Mouse (Mus musculus): Measurements from ENCODE around the gene Ephb2. TPM values are rescaled to one million over a fixed set of nuclear protein-coding genes. Genes with fewer than 3 reads are reported as not detected.

Gene Ephb2
- polyA plus RNA-seq, 1 experiment from 2014 or later, result 2.3 TPM

GRCm38 (mm10) chr4:136722361-136723082 lies 113.3 kb downstream of the Ephb2 start:
- Histone ChIP-seq H3K27me3 (ENCODE audit: control insufficient read depth, insufficient read depth, low read length) (no peaks in the 10 kb centered on the region), H3K36me3 (ENCODE audit: control insufficient read depth, insufficient read depth, low read length) (no peaks in the 10 kb centered on the region), H3K4me3 (ENCODE audit: low read depth, low read length) (no peak overlapping the region), H3K9me3 (ENCODE audit: control insufficient read depth, low read length) (no peaks in the 10 kb centered on the region), H3K4me2 (replicated peaks; ENCODE audit: low read depth) (no peak overlapping the region), H3K27ac (replicated peaks) (no peak overlapping the region), H3K9ac (ENCODE audit: low read length) (no peak overlapping the region), H3K4me1 (replicated peaks; ENCODE audit: control insufficient read depth, insufficient read depth) (no peaks in the 10 kb centered on the region)
- DNase-seq (ENCODE audit: low spot score) (no peak), ATAC-seq (ENCODE audit: low FRiP score, low TSS enrichment) (no peak)
- WGBS, result 59% methylated on average over 17 of the region's 17 CpGs
- no peak for TF ChIP-seq EP300 (optimal IDR thresholded peaks at IDR 0.05)
- no peak for TF ChIP-seq CTCF (IDR thresholded peaks at IDR 0.05; ENCODE audit: low read depth)

- Histone ChIP-seq H3K27me3 (ENCODE audit: control insufficient read depth, insufficient read depth, low read length) (no peaks in the 10 kb centered on the region), H3K4me1 (replicated peaks; ENCODE audit: control insufficient read depth, insufficient read depth) (no peaks in the 10 kb centered on the region), H3K36me3 (ENCODE audit: control insufficient read depth, insufficient read depth, low read length) (no peaks in the 10 kb centered on the region), H3K27ac (replicated peaks) (no peak overlapping the region), H3K4me2 (replicated peaks; ENCODE audit: low read depth) (no peak overlapping the region), H3K9ac (ENCODE audit: low read length) (no peak overlapping the region), H3K4me3 (ENCODE audit: low read depth, low read length) (no peak overlapping the region), H3K9me3 (ENCODE audit: control insufficient read depth, low read length) (no peaks in the 10 kb centered on the region)
- 51% methylated on average over 3 of the region's 3 CpGs for WGBS
- TF ChIP-seq CTCF (IDR thresholded peaks at IDR 0.05; ENCODE audit: low read depth) (no peak), EP300 (optimal IDR thresholded peaks at IDR 0.05) (no peak)
- ATAC-seq (ENCODE audit: low FRiP score, low TSS enrichment), result no peak
- DNase-seq (ENCODE audit: low spot score), result no peak
Observed at GRCm38 (mm10) chr4:136721937-136722336, 113.9 kb downstream of the Ephb2 start.

GRCm38 (mm10) chr4:136720025-136720424 lies 115.8 kb downstream of the Ephb2 start:
- Histone ChIP-seq H3K27ac (replicated peaks) (no peak overlapping the region), H3K4me2 (replicated peaks; ENCODE audit: low read depth) (no peak overlapping the region), H3K4me3 (ENCODE audit: low read depth, low read length) (no peak overlapping the region), H3K36me3 (ENCODE audit: control insufficient read depth, insufficient read depth, low read length) (no peaks in the 10 kb centered on the region), H3K27me3 (ENCODE audit: control insufficient read depth, insufficient read depth, low read length) (no peaks in the 10 kb centered on the region), H3K9ac (ENCODE audit: low read length) (no peak overlapping the region), H3K9me3 (ENCODE audit: control insufficient read depth, low read length) (no peaks in the 10 kb centered on the region), H3K4me1 (replicated peaks; ENCODE audit: control insufficient read depth, insufficient read depth) (no peaks in the 10 kb centered on the region)
- ATAC-seq (ENCODE audit: low FRiP score, low TSS enrichment), result peak; percentile 43; the same call in 1 of the 2 replicates
- DNase-seq (ENCODE audit: low spot score), result peak; percentile 57
- WGBS, result 71% methylated on average over 9 of the region's 9 CpGs
- TF ChIP-seq EP300 (optimal IDR thresholded peaks at IDR 0.05) (no peak), CTCF (IDR thresholded peaks at IDR 0.05; ENCODE audit: low read depth) (no peak)

GRCm38 (mm10) chr4:136718193-136718986 lies 117.4 kb downstream of the Ephb2 start:
- ATAC-seq (ENCODE audit: low FRiP score, low TSS enrichment), result no peak

GRCm38 (mm10) chr4:136716561-136716972 lies 119.2 kb downstream of the Ephb2 start:
- Histone ChIP-seq H3K4me2 (replicated peaks; ENCODE audit: low read depth) (no peak overlapping the region), H3K36me3 (ENCODE audit: control insufficient read depth, insufficient read depth, low read length) (no peaks in the 10 kb centered on the region), H3K4me1 (replicated peaks; ENCODE audit: control insufficient read depth, insufficient read depth) (no peaks in the 10 kb centered on the region), H3K9me3 (ENCODE audit: control insufficient read depth, low read length) (no peaks in the 10 kb centered on the region), H3K4me3 (ENCODE audit: low read depth, low read length) (no peak overlapping the region), H3K9ac (ENCODE audit: low read length) (no peak overlapping the region), H3K27ac (replicated peaks) (no peak overlapping the region), H3K27me3 (ENCODE audit: control insufficient read depth, insufficient read depth, low read length) (no peaks in the 10 kb centered on the region)
- ATAC-seq (ENCODE audit: low FRiP score, low TSS enrichment) (no peak), DNase-seq (ENCODE audit: low spot score) (no peak)
- WGBS, result 78% methylated on average over 7 of the region's 7 CpGs
- no peak for TF ChIP-seq EP300 (optimal IDR thresholded peaks at IDR 0.05)
- TF ChIP-seq CTCF (IDR thresholded peaks at IDR 0.05; ENCODE audit: low read depth), result no peak

More at GRCm38 (mm10) chr4:136718193-136718986, 117.4 kb downstream of the Ephb2 start:
- TF ChIP-seq EP300 (optimal IDR thresholded peaks at IDR 0.05) (no peak), CTCF (IDR thresholded peaks at IDR 0.05; ENCODE audit: low read depth) (no peak)
- 79% methylated on average over 14 of the region's 14 CpGs for WGBS
- no peak for DNase-seq (ENCODE audit: low spot score)
- Histone ChIP-seq H3K4me3 (ENCODE audit: low read depth, low read length) (no peak overlapping the region), H3K27me3 (ENCODE audit: control insufficient read depth, insufficient read depth, low read length) (no peaks in the 10 kb centered on the region), H3K9ac (ENCODE audit: low read length) (no peak overlapping the region), H3K4me1 (replicated peaks; ENCODE audit: control insufficient read depth, insufficient read depth) (no peaks in the 10 kb centered on the region), H3K9me3 (ENCODE audit: control insufficient read depth, low read length) (no peaks in the 10 kb centered on the region), H3K27ac (replicated peaks) (no peak overlapping the region), H3K4me2 (replicated peaks; ENCODE audit: low read depth) (no peak overlapping the region), H3K36me3 (ENCODE audit: control insufficient read depth, insufficient read depth, low read length) (no peaks in the 10 kb centered on the region)

- whole genome bisulfite sequencing, result 27% methylated on average over 6 of the region's 6 CpGs
- Histone ChIP-seq H3K9ac (ENCODE audit: low read length) (no peak overlapping the region), H3K4me2 (replicated peaks; ENCODE audit: low read depth) (no peak overlapping the region), H3K9me3 (ENCODE audit: control insufficient read depth, low read length) (no peaks in the 10 kb centered on the region), H3K27ac (replicated peaks) (no peak overlapping the region), H3K4me3 (ENCODE audit: low read depth, low read length) (no peak overlapping the region), H3K27me3 (ENCODE audit: control insufficient read depth, insufficient read depth, low read length) (no peaks in the 10 kb centered on the region), H3K36me3 (ENCODE audit: control insufficient read depth, insufficient read depth, low read length) (no peaks in the 10 kb centered on the region), H3K4me1 (replicated peaks; ENCODE audit: control insufficient read depth, insufficient read depth) (no peaks in the 10 kb centered on the region)
- ATAC-seq (ENCODE audit: low FRiP score, low TSS enrichment) (peak; percentile 68), DNase-seq (ENCODE audit: low spot score) (peak; percentile 46)
- TF ChIP-seq EP300 (optimal IDR thresholded peaks at IDR 0.05) (no peak), CTCF (IDR thresholded peaks at IDR 0.05; ENCODE audit: low read depth) (no peak)
Observed at GRCm38 (mm10) chr4:136714530-136714929, 121.3 kb downstream of the Ephb2 start.
